Comparison of ENCODE assay signal across 25 mouse cellular contexts in the genomic region with DNA sequence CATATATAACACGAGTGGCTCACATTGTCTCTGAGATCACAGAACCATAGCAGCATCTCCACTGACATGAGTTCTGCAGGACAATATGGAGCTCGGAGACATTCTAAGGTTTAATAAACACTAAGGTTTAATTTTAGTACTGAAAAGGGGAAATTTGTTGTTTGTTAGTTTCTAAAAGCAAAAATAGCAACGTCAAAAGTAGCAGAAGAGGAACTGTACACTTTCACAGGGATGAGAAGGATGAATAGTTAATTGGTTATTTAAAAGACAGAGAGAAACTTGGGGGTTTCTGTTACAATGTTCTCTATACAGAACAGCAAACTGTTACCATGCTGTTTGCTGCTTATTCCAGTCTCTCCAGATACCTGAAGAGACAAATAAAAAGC. TPM values are rescaled to one million over a fixed set of nuclear protein-coding genes. Genes with fewer than 3 reads are reported as not detected.
DNase-seq lines count a peak whose midpoint lies in the region; TF ChIP-seq lines count a peak whose summit lies in the region.
"Had no signal": no experiment of that assay in that cellular context is flagged by ENCODE, and none has a peak within 500 bp of the region (broad histone marks: within the 10 kb centered on the region; RNA-seq: fewer than 3 reads in every experiment).

No protein-coding gene starts in this region.

- peak overlapping the region; percentile 39; the same call in 1 of the 2 replicates for H3K4me3 ChIP-seq in spleen, adult 2 months (ENCODE audit: extremely low read depth, insufficient read depth, insufficient read length)
- H3K4me3 ChIP-seq in CH12.LX (replicated peaks in 1 of 3; ENCODE audit: low read depth in 2 of 3, low read length in 2 of 3, poor library complexity in 1 of 3), result peak overlapping the region; percentile 69 to 80 (median 77)
- H3K4me3 ChIP-seq: embryonic facial prominence, embryonic 10.5 days; embryonic facial prominence, embryonic 12.5 days had no signal

- TF ChIP-seq EP300 in CH12.LX (IDR thresholded peaks at IDR 0.05; ENCODE audit: low read length), result peak; percentile 88

- in situ Hi-C loops in CH12.LX (cut with MboI; ENCODE audit: low pct_ligation_motif_present, low pct_unique_long_range_greater_than_20kb, low sequenced_read_pairs), result loop anchor here (5.0 kb wide), 1 partner anchor 70 kb away; no protein-coding TSS in a partner anchor

- intact Hi-C loops in left cerebral cortex, postnatal 14 days (cut with DNase I), result no loop called here

- H3K4me2 ChIP-seq in CH12.LX (ENCODE audit: insufficient read depth, low read depth, poor library complexity, severe bottlenecking), result peak overlapping the region; percentile 94
- H3K4me2 ChIP-seq: embryonic facial prominence, embryonic 12.5 days had no signal

- WGBS in spleen, adult 2 months, result 21% methylated on average over 3 of the region's 3 CpGs

- no peaks in the 10 kb centered on the region for H3K27me3 ChIP-seq in spleen, adult 2 months (ENCODE audit: control insufficient read depth, insufficient read depth, low read length)
- H3K27me3 ChIP-seq in CH12.LX (replicated peaks), result no peaks in the 10 kb centered on the region
- no peaks in the 10 kb centered on the region; the same call in 1 of the 2 replicates for H3K27me3 ChIP-seq in splenic B cell, adult 2 months (ENCODE audit: control insufficient read depth, insufficient read depth, low read length, poor library complexity, severe bottlenecking)

- DNase-seq in spleen, adult 2 months (ENCODE audit: low read depth in 1 of 2, low spot score in 2 of 2), result no peak
- DNase-seq in spleen, postnatal 10 days (ENCODE audit: low spot score in 2 of 2), result no peak
- DNase-seq in CH12.LX (ENCODE audit: extremely low read depth), result peak; percentile 37
- DNase-seq in splenic B cell, adult 2 months (ENCODE audit: low read depth, low spot score), result peak; percentile 68
- no peak for DNase-seq in left cerebral cortex, postnatal 14 days (ENCODE audit: low spot score in 2 of 2)
- no peak for DNase-seq in right cerebral cortex, postnatal 10 days (ENCODE audit: low spot score in 2 of 2)
- DNase-seq: adrenal gland, adult 2 months; adrenal gland, postnatal 10 days; adrenal gland, postnatal 25 days; cerebellum, adult 11-12 months; cerebellum, adult 2 months; cerebellum, adult 9-10 months; cerebellum, postnatal 10 days; cerebellum, postnatal 25 days had no signal

- peak overlapping the region; percentile 94 for H3K27ac ChIP-seq in spleen, adult 2 months (ENCODE audit: insufficient read depth, low read length)
- peak overlapping the region; percentile 82 for H3K27ac ChIP-seq in CH12.LX (ENCODE audit: insufficient read depth, low read depth)
- H3K27ac ChIP-seq: embryonic facial prominence, embryonic 10.5 days; embryonic facial prominence, embryonic 12.5 days had no signal

- H3K79me2 ChIP-seq in CH12.LX (replicated peaks; ENCODE audit: control insufficient read depth, extremely low read depth, insufficient read depth, poor library complexity, severe bottlenecking), result peaks cover 38% of the 10 kb centered on the region

- TF ChIP-seq POLR2A in spleen, adult 2 months (IDR thresholded peaks at IDR 0.05; ENCODE audit: low read depth, low read length), result no peak
- TF ChIP-seq POLR2A in CH12.LX (IDR thresholded peaks at IDR 0.05; ENCODE audit: low read depth, low read length), result no peak

- peaks cover 13% of the 10 kb centered on the region for H3K4me1 ChIP-seq in spleen, adult 2 months (ENCODE audit: control insufficient read depth, insufficient read depth, insufficient read length)
- H3K4me1 ChIP-seq in CH12.LX (ENCODE audit: control insufficient read depth in 1 of 2, insufficient read depth in 2 of 2), result peaks cover 2 to 58% of the 10 kb centered on the region in 2 experiments; a peak in 3 of 4 replicates

- H3K9me3 ChIP-seq in CH12.LX (replicated peaks; ENCODE audit: low read length), result no peaks in the 10 kb centered on the region
- H3K9me3 ChIP-seq: embryonic facial prominence, embryonic 10.5 days; embryonic facial prominence, embryonic 12.5 days had no signal

- H3K36me3 ChIP-seq in spleen, adult 2 months (ENCODE audit: control insufficient read depth, insufficient read depth, low read length), result no peaks in the 10 kb centered on the region
- peaks cover 0 to 3% of the 10 kb centered on the region in 2 experiments for H3K36me3 ChIP-seq in CH12.LX (replicated peaks in 1 of 2; ENCODE audit: control insufficient read depth in 1 of 2, insufficient read depth in 1 of 2, low read length in 1 of 2)
- 0 out of 2 replicates have a peak, but pooled peaks cover 2% of the 10 kb centered on the region for H3K36me3 ChIP-seq in splenic B cell, adult 2 months (ENCODE audit: control insufficient read depth, insufficient read depth, low read length, poor library complexity, severe bottlenecking)
- H3K36me3 ChIP-seq: embryonic facial prominence, embryonic 10.5 days; embryonic facial prominence, embryonic 12.5 days had no signal

- TF ChIP-seq RAD21 in CH12.LX (IDR thresholded peaks at IDR 0.05; ENCODE audit: low read depth, low read length), result no peak

- no peak for TF ChIP-seq CTCF in spleen, adult 2 months (IDR thresholded peaks at IDR 0.05; ENCODE audit: extremely low read depth, insufficient read depth, insufficient read length, insufficient replicate concordance)
- TF ChIP-seq CTCF in CH12.LX (conservative IDR thresholded peaks at IDR 0.05 in 1 of 2, IDR thresholded peaks at IDR 0.05 in 1 of 2; ENCODE audit: low read depth in 2 of 2, low read length in 2 of 2), result no peak

- peak overlapping the region; percentile 86 for H3K9ac ChIP-seq in CH12.LX (ENCODE audit: insufficient read depth, low read depth)
- H3K9ac ChIP-seq: embryonic facial prominence, embryonic 12.5 days had no signal

- dilution Hi-C loops in CH12.LX (cut with MboI; ENCODE audit: extremely low pct_ligation_motif_present, extremely low pct_unique_long_range_greater_than_20kb, low sequenced_read_pairs), result no loop called here

TF ChIP-seq in CH12.LX, 34 proteins besides CTCF, POLR2A, EP300 and RAD21:
- TF ChIP-seq JUND (conservative IDR thresholded peaks at IDR 0.05; ENCODE audit: low read depth, low read length) (peak; percentile 69; the same call in 1 of the 2 replicates), MYC (IDR thresholded peaks at IDR 0.05; ENCODE audit: low read depth, low read length) (peak; percentile 60; the same call in 1 of the 2 replicates), TCF12 (IDR thresholded peaks at IDR 0.05; ENCODE audit: low read depth, low read length) (peak; percentile 80), JUN (IDR thresholded peaks at IDR 0.05; ENCODE audit: insufficient read depth, low read depth, low read length) (0 out of 2 replicates have a peak, but pooled peaks have one; percentile 40), ZMIZ1 (IDR thresholded peaks at IDR 0.05; ENCODE audit: low read depth, low read length) (no peak; the same call in 1 of the 2 replicates), IRF4 (IDR thresholded peaks at IDR 0.05; ENCODE audit: low read depth, low read length) (peak; percentile 93), ZKSCAN1 (IDR thresholded peaks at IDR 0.05; ENCODE audit: borderline replicate concordance, low read depth, low read length) (no peak), SIN3A (IDR thresholded peaks at IDR 0.05; ENCODE audit: low read length) (peak; percentile 91; the same call in 1 of the 2 replicates), BHLHE40 (IDR thresholded peaks at IDR 0.05; ENCODE audit: low read depth, low read length) (peak; percentile 44; the same call in 1 of the 2 replicates), MEF2A (IDR thresholded peaks at IDR 0.05; ENCODE audit: borderline replicate concordance, low read depth, low read length) (peak; percentile 99), E2F4 (IDR thresholded peaks at IDR 0.05; ENCODE audit: insufficient replicate concordance, low read depth, low read length) (no peak), USF1 (IDR thresholded peaks at IDR 0.05; ENCODE audit: low read depth, low read length) (no peak), ETS1 (conservative IDR thresholded peaks at IDR 0.05; ENCODE audit: low read depth, low read length) (peak; percentile 86), TBP (conservative IDR thresholded peaks at IDR 0.05; ENCODE audit: low read depth, low read length) (peak; percentile 85), UBTF (IDR thresholded peaks at IDR 0.05; ENCODE audit: low read depth, low read length) (no peak), PAX5 (IDR thresholded peaks at IDR 0.05; ENCODE audit: low read length) (no peak), CHD2 (IDR thresholded peaks at IDR 0.05; ENCODE audit: low read length) (peak; percentile 39; the same call in 1 of the 2 replicates)

RNA-seq across cellular contexts. Expression of gene Ikzf3, which starts 1.5 kb away (rescaled TPM):
- polyA plus RNA-seq in spleen, adult 2 months (2012; rRNA removed), result 104 and 113 TPM in 2 replicates
- total RNA-seq in CH12.LX (2012; rRNA removed) (110 and 124 TPM in 2 replicates), CH12.LX (2014; rRNA removed) (118 and 130 TPM in 2 replicates)
- polyA plus RNA-seq in CH12.LX (2012; ENCODE audit: insufficient read length, low read depth), result 238 and 243 TPM in 2 replicates
- under 1 TPM; 0.21 to 0.62 TPM for total RNA-seq in left cerebral cortex, postnatal 14 days (2021)
- polyA plus RNA-seq: forebrain, embryonic 14.5 days; forebrain, embryonic 16.5 days had no signal

RNA-seq across cellular contexts. Expression of gene Zpbp2, which starts 3.6 kb away (rescaled TPM):
- 1.2 TPM in 2 replicates for polyA plus RNA-seq in spleen, adult 2 months (2012; rRNA removed)
- total RNA-seq in CH12.LX (2012; rRNA removed) (3.1 and 3.9 TPM in 2 replicates), CH12.LX (2014; rRNA removed) (3.2 and 5.0 TPM in 2 replicates)
- polyA plus RNA-seq in CH12.LX (2012; ENCODE audit: insufficient read length, low read depth), result 3.0 and 3.7 TPM in 2 replicates
- total RNA-seq in left cerebral cortex, postnatal 14 days (2021), result not detected
- polyA plus RNA-seq: embryonic facial prominence, embryonic 12.5 days; embryonic facial prominence, embryonic 14.5 days; forebrain, embryonic 14.5 days; forebrain, embryonic 16.5 days had no signal

RNA-seq across cellular contexts. Expression of gene Ormdl3, which starts 39.9 kb away (rescaled TPM):
- polyA plus RNA-seq in spleen, adult 2 months (2012; rRNA removed), result 37.4 and 42.9 TPM in 2 replicates
- total RNA-seq in CH12.LX (2012; rRNA removed) (45.1 and 49.7 TPM in 2 replicates), CH12.LX (2014; rRNA removed) (30.6 and 32.9 TPM in 2 replicates)
- 32.5 and 34.9 TPM in 2 replicates for polyA plus RNA-seq in CH12.LX (2012; ENCODE audit: insufficient read length, low read depth)
- 10 to 100 TPM; 44.6 to 49.4 TPM for total RNA-seq in left cerebral cortex, postnatal 14 days (2021)

RNA-seq across cellular contexts. Expression of gene Lrrc3c, which starts 50.8 kb away (rescaled TPM):
- not detected in 2 replicates for polyA plus RNA-seq in spleen, adult 2 months (2012; rRNA removed)
- total RNA-seq in CH12.LX (2012; rRNA removed) (not detected in 2 replicates), CH12.LX (2014; rRNA removed) (not detected in 2 replicates)
- polyA plus RNA-seq in CH12.LX (2012; ENCODE audit: insufficient read length, low read depth), result not detected in 2 replicates
- not detected for total RNA-seq in left cerebral cortex, postnatal 14 days (2021)
- total RNA-seq: adrenal gland, adult 2 months; adrenal gland, postnatal 10 days; adrenal gland, postnatal 25 days; adrenal gland, postnatal 4 days; ES-E14; MEL had no signal
- polyA plus RNA-seq: adrenal gland, adult 2 months; CD4-positive, CD25-positive, alpha-beta regulatory T cell, adult 4 months; cerebellum, adult 2 months; cortical plate, adult 2 months; embryonic facial prominence, embryonic 10.5 days; embryonic facial prominence, embryonic 12.5 days; embryonic facial prominence, embryonic 14.5 days; forebrain, embryonic 11.5 days; forebrain, embryonic 14.5 days; forebrain, embryonic 16.5 days had no signal

Comparison
In these comparisons a context has a peak if more than half of its experiments do, and no peak if none do; other contexts are left out.
1. DNase-seq: peak in CH12.LX (single experiment) and splenic B cell, adult 2 months (single experiment); none in spleen, adult 2 months (0 of 2), spleen, postnatal 10 days (0 of 2), left cerebral cortex, postnatal 14 days (0 of 2) and right cerebral cortex, postnatal 10 days (0 of 2).
2. RNA of gene Ikzf3, which starts 1.5 kb away (total RNA-seq): 110 to 130 TPM in CH12.LX; 0.21 to 0.62 TPM in left cerebral cortex, postnatal 14 days; every median in the first group is over 10 times any median in the second.